Mouse (Mus musculus): Measurements from ENCODE around the gene Ror1.

The Ror1 gene

GRCm38 (mm10) chr4:100166871-100167270 is 71.3 kb downstream of the Ror1 start:
- no peak for DNase-seq

DNA sequence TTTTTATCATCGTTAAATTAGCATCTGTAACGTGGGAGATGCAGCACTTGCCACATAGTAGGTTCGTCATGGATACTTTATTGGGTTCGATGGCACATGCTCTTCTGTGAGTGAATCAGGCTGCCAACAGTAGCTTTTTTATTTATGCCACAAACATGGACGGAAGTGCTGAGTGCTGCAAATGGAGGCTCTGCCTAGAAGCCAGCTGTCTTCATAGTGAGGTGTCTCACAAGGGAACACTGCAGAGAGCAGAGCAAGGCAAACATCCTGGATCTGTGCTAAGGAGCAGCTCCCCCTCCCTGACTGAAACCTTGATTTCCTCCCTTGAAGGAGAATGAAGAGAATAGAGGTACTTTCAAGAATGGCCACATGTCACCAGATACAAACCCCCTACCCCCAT is 74.1 kb downstream of the Ror1 start:
- DNase-seq = no peak

GRCm38 (mm10) chr4:100170161-100170650 is 74.6 kb downstream of the Ror1 start:
- peak; percentile 16 for DNase-seq

- no peak for DNase-seq
These were observed 75.2 kb downstream of the Ror1 start for GRCm38 (mm10) chr4:100170743-100171142.

DNA sequence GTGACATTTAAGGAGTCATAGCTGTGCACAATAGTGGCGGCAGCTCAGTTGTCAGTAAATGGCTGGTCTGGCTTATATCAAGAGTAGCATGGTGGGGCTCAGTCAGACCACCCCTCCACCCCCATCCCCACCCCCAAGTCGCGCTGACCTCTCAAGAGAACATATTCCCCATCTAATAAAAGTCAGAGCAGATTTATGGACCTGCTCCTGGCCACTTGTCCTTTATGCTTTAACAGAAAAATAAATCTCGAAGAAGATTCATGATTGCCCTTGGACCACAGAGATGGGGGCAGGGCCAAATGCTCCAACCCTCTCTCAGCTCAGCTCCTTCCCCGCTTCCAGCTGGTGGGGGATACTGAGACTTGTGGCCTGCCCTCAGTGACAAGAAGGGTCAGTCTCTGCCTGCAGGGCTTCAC is 75.9 kb downstream of the Ror1 start:
- DNase-seq = no peak

GRCm38 (mm10) chr4:100175594-100175993 is 80.0 kb downstream of the Ror1 start:
- DNase-seq = peak; percentile 20

- DNase-seq = no peak
These were observed 82.7 kb downstream of the Ror1 start for GRCm38 (mm10) chr4:100178316-100178715.

GRCm38 (mm10) chr4:100181676-100182075 is 86.1 kb downstream of the Ror1 start:
- DNase-seq = peak; percentile 58

GRCm38 (mm10) chr4:100186781-100187180 is 91.2 kb downstream of the Ror1 start:
- DNase-seq = no peak

DNA sequence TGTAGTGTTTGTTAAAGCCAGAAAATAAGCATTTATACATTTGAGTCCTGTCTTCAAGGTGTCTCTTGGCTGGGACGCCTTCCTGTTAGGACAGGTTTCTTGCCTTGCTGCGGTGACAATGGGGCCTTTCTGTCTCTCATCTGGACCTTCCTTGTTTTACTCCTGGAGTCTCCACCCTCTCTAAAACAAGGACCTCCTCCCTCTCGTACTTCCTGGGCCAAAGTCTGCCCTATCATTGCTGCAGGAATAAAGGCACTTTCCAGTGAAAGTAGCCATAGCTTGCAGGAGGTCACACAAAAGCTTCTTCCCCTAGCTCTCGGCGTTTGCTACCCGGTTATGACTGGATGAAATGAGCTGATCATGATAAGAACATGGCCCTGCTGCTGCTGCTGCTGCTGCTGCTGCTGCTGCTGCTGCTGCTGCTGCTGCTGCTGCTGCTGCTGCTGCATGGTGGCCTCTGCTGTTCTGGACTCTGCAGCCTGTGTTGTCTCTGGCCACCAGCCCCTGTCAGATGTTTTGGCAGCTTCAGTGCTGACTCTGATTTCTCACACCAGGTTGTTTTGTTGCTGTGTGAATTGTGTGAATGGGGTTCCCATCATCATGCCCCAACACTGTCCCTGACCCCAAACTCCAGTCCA is 92.1 kb downstream of the Ror1 start:
- peak; percentile 6 for DNase-seq

GRCm38 (mm10) chr4:100188201-100188699 is 92.7 kb downstream of the Ror1 start:
- peak; percentile 15 for DNase-seq

- no peak for DNase-seq
These were observed 95.9 kb downstream of the Ror1 start for GRCm38 (mm10) chr4:100191483-100191882.

GRCm38 (mm10) chr4:100194136-100194535 is 98.5 kb downstream of the Ror1 start:
- DNase-seq = no peak

DNA sequence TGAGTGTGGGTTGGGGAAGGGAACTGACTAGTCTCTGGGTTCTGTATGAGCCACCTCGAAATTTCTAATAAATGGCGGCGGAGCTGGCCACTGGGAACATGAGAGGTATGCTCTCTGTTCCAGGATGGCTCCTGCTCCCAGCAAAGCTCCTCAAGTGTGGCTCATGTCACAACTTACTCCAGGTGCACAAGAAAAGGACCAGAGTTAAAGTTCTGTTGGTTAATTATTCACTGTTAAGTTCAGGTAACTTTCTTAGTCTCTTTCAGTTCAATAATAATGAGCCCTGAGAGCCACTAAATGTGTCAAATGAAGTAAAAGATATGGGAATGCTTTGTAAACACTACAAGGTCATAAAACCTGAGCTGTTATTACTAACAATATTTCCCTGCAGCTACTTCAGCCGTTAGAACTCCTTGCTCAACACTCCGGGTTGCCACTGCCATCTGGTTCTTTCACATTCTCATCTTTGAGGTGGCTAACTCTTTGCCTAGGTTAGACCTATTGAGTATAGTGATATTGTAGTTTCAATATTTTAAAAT is 100.7 kb downstream of the Ror1 start:
- no peak for DNase-seq

- DNase-seq = no peak
These were observed 102.7 kb downstream of the Ror1 start for GRCm38 (mm10) chr4:100198275-100198674.

DNA sequence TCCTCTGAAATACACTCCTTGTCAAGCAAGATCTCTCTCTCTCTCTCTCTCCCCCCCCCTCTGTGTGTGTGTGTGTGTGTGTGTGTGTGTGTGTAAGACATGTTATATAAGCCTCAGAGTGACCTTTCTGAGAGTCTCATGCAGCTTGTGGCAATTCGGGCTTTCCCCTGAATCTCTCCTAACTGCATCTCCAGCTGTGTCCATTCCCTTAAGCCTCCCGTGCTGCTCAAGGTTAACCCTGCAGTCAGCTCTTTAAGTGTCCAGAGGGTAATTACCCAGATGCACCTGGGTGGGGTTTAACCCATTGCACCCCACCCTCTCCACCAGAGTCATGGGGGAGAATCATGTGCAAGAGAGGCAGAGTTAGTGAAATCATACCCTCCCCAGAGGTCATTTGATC is 105.7 kb downstream of the Ror1 start:
- no peak for DNase-seq

DNA sequence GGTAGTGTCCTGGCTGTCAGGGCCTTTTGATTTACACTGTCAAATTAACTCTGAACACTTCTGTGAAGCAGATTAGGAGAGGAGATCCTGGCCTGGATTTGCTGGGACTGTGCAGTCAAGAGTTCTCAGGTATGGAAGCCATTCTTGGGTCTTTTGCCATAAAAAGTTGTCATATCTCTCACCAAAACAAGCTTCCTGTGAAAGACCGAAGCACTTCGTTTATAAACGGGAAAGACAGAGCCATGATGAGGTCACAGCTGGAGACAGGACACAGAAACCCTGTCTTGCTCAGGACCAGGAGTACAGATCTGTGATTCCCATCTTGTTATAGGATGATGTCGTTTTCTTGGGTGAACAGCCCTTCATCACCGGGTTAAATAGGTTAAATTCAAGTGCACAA is 107.5 kb downstream of the Ror1 start:
- no peak for DNase-seq

- DNase-seq = no peak
These were observed 108.1 kb downstream of the Ror1 start for GRCm38 (mm10) chr4:100203688-100204087.

GRCm38 (mm10) chr4:100204381-100204780 is 108.8 kb downstream of the Ror1 start:
- DNase-seq = no peak

DNA sequence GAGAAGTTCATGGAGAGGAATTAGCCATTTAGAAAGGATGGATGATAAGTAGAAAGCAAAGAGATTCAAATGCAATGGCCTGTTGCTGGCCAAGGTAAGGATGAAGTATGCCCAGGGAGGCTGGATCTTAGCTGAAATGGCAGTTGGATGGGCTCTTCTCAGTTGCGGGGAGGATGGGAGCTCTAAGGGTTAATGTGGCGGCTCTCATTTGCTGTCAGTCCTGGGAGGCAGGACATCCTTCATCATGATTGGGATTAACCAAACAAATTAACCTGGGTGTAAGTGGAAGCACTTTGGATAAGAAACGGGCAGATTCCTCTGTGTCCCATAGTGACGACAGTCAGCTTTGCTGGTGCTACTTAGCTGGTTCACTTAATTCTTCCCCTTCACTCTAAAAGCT is 112.5 kb downstream of the Ror1 start:
- DNase-seq = no peak

GRCm38 (mm10) chr4:100209106-100209505 is 113.5 kb downstream of the Ror1 start:
- DNase-seq = no peak

DNA sequence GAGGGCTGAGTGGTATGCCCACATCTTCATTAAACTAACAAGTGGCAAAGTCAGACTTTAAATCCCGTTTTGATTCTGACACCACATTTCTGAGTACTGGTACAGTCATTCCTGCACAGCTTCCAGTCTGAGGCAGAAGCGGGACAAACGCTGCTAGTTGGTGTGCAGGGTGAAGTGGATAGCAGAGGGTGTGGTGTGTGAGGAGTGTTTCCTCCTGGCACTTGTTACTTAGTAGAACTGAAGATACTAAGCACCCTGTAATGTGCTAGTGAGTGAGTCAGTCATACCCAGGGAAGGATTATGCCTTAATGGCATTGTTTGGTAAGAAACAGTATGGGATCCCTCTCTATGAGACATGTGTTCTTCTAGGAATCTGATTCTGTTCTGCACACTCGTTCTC is 115.7 kb downstream of the Ror1 start:
- DNase-seq = no peak

GRCm38 (mm10) chr4:100214324-100215215 is 119.0 kb downstream of the Ror1 start:
- DNase-seq = peak; percentile 71

DNA sequence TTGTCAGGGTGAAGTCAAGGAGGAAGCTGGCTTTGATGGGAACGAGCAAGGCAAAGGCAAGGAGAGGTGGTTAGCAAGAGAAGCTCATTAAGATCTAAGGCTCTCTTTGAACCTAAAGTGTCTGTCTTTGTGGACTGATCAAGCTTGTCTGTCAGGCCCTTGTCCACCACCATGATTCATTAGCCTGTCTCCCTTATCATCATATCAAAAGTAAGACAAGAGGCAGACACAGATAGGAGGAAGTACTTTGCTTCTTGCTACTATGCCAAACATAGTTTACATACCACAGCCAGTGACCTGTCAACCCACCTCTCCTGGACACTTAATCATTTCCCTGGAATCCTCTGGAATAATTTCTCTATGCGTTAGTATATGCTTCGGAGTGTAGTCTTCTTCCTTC is 121.0 kb downstream of the Ror1 start:
- DNase-seq = no peak

Data from lung, postnatal 14 days (tissue).